Mouse (Mus musculus) embryonic fibroblast, embryonic 13.5 days (primary cell): ENCODE data around the gene Nup98.

Experiments
- CTCF ChIP-seq: IDR thresholded peaks from 2 replicates; pipeline ENCODE4 v1.5.1; 2011; ENCODE audit warnings: mild to moderate bottlenecking, control low read depth, low read length, moderate library complexity, borderline replicate concordance; ENCODE audit not compliant: insufficient read depth
- POLR2A ChIP-seq: IDR thresholded peaks from 2 replicates; pipeline ENCODE4 v1.6.1; 2011; ENCODE audit warnings: low read depth, mild to moderate bottlenecking, control low read depth, low read length, moderate library complexity

DNA sequence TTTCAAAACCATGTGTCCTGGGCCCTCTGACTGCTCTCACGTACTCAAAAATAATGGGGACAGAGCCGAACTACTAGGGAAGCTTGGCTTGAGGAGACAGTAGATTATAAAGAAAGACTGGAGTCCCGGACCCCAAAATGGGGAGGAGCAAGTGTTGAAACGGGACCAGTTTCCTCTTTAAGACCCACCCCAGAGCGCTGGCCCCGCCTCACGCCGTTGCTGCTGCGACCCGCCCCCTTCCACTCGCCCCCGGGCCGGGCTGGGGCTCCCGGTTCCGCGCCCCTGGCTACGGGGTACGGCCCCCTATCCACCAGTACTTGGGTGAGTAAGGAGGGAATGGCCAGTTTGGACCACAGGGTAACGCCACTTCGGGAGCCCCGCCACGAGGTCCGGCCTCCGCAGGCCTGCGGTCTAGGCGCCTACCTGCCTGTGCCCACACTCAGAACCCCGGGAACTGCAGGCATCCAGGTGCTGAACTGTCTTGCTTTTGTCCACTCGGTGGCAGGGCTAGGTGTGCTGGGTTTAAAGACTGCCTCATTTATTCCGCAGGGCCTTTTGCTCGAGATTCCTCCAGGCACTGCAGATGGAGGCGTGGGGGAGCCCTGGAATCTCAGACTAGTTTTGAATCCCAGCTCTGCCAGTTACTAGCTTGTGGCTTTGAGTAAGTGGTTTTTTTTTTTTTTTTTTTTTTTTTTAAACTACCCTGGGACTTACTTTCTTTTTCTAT, 13.0 kb upstream of the Nup98 start:
- TF ChIP-seq CTCF (no peak), POLR2A (peak; percentile 65)
